Mouse (Mus musculus) layer of hippocampus, adult 9-11 months (tissue): ENCODE data around the gene Sh2b3.

Experiments used
- DNase-seq: peaks from one replicate; pipeline ENCODE4 v3.0.0; 2022

Gene Sh2b3

GRCm38 (mm10) chr5:121843138-121843905 lies 5.9 kb upstream of the Sh2b3 start:
- no peak for DNase-seq

GRCm38 (mm10) chr5:121842665-121843118 lies 5.2 kb upstream of the Sh2b3 start:
- DNase-seq = peak; percentile 78

- no peak for DNase-seq
Observed at GRCm38 (mm10) chr5:121841973-121842372, 4.5 kb upstream of the Sh2b3 start.

DNA sequence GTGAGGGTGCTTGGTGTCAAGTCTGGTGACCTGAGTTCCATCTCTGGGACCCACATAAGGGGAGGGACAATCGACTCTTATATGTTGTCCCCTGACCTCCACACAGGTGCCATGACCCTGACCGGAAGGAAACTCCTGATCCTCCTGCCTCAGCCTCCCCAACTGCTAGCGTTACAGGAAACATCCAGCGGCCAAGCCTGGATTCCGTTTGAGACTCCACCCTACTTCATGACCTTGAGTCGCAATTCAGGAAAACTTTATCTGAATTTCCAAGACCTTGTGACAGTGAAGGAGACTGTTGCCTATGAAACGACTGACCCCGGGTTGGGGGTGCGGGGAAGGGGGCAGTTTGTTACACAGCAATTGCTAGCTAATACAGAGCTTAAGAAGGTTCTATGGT lies 4.1 kb upstream of the Sh2b3 start:
- no peak for DNase-seq

- DNase-seq = no peak
Observed at GRCm38 (mm10) chr5:121839128-121839473, 1.7 kb upstream of the Sh2b3 start.

DNA sequence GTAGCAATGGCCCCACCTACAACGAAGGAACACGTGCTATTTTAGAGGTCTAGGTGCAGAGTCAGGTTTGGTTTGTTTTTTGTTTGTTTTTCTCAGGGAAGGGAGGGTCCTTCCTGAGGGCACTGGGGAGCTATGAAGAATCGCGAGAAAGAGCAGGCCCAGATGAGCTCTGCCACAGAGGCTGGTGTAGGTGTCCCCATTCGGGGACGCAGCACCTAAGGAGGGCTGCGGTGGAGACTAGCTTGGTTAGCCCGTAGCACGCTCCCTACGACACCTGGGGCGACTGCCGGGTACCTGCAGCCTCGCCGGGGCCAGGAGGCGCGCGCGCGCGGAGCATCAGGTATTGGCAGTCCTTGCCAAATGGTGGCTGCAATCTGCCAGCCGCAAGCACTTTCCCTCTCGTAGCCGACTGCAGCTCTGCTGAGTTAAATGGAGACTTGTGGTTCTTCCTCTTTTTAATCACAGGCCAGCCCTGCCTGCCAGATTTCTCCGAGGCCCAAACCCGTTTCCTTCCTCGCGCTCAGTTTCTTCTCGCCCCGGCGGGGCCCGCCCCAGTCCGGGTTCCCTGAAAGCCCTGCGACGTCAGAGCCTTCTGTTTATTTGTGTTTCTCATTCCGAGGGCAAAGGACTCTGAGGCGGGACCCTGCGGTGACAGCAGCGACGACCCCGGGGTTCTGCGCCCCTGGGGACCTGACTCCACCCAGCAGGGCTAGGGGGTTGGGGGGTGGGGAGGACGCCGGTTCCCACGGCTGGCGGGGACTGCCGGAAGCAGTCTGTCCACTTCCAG lies 1.1 kb upstream of the Sh2b3 start:
- peak; percentile 80 for DNase-seq

DNA sequence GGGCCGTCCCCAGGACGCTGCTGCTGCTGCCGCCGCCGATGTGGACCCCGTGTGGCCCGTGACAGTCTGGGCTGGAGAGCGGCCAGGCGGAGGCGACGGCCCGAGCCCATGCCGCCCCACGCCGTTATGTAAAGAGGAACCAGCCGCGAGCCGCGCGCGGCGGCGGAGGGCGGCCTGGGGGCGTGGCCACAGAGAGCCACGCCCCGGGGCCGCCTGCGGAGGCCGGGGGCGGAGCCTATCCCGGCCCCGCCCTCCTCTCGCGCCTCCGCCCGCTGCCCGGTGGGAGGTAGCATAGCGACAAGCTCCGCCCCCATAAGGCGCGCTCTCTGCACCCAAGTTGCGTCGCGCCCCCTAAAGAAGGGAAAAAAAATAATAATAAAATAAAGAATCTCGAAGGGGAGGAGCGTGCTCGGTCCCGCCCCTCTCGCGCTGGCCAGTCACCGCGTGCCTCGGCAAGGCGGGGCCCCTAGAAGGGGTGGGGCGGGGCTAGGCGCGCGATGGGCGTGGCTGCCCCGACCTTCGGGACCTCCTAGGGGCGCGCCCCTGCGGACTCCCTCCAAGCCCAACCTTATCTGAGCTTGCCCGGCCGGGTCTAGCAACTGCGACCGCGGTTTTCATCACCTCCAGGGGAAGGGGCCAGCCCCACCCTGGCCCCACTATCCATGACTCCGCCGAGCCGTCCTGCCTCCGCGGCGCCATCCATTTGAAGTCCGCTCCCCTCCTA lies 592 bp downstream of the Sh2b3 start:
- peak; percentile 86 for DNase-seq

GRCm38 (mm10) chr5:121835949-121836691 lies 1.3 kb downstream of the Sh2b3 start:
- peak; percentile 90 for DNase-seq

- no peak for DNase-seq
Observed at GRCm38 (mm10) chr5:121834991-121835747, 2.3 kb downstream of the Sh2b3 start.

GRCm38 (mm10) chr5:121834241-121834606 lies 3.2 kb downstream of the Sh2b3 start:
- DNase-seq = no peak

DNA sequence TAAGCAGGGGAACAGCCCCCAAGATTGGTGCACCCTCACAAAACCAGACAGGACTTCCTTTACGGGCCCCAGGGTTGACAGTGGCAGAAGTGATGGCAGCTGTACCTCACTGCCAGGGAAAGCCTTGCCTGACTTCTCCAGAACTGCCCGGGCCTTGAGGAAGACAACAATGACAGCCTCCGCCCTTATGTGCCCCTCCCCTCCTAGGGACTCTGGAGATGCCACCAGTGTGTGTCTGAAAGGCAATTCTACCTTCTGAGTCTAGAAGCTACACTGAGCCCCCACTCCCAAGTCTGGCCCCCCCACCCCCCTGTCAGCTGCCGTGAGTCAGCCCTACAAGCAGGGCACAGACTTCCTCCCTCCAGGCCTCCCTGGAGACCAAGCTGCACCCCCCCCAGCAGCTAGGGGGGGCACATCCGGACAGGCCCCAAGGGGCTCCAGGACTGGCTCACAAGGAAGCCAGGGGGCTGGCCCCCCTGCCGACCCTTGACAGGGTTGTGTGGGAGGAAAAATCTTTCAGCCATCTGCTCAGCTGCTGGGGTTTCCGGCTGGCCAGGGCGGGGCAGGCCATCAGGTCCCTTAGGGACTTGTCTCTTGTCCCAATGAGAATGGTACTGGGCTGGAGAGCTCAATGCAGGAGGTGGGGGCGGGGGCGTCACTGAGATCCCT lies 3.7 kb downstream of the Sh2b3 start:
- DNase-seq = no peak

- no peak for DNase-seq
Observed at GRCm38 (mm10) chr5:121833159-121833558, 4.3 kb downstream of the Sh2b3 start.

- DNase-seq = no peak
Observed at GRCm38 (mm10) chr5:121832376-121833155, 4.9 kb downstream of the Sh2b3 start.

GRCm38 (mm10) chr5:121831002-121831601 lies 6.3 kb downstream of the Sh2b3 start:
- DNase-seq = no peak

DNA sequence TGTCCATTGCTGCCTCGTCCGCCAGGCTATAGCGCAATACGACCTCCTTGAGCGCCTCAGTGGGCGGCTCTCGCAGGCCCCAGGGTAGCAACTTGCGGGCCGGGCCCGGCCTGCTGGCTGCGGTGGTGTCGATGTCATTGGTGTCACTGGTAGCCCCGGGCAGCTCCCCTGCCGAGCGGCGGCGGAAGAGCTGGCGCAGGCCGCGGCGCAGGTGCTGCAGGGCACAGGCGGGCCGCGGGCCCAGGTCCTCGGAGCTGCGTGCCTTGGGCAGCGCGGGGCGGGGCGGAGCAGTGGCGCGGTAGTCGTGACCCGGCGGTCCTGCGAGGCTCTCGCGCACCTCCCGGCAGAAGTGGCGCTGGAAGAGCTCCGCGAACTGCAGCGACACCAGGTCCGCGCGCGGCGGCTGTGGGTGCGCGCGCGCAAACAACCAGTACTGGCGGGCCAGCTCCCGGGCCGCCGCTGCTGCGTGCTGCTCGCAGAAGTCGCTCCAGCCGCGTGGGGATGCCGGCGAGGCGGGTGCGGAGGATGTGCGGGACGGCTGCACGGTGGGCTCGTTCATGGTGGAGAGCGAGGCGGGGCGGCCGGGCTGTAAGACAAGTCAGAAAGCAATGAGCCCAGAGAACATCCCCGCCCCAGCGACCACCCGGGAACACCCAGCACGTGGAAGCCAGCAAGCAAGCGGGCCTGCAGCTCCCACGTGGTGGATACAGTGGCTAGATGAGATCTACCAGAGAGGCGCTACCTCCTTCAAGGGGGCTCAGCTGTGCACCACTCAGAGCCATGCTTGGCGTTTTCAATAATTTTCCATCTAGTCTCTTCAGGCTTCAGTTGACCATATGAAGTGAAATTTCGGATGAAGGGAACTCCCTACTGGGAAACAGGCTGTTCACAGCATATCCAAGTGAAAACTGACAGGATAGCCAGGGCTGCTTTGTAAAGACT lies 8.7 kb downstream of the Sh2b3 start:
- no peak for DNase-seq

- no peak for DNase-seq
Observed at GRCm38 (mm10) chr5:121827876-121828275, 9.6 kb downstream of the Sh2b3 start.

- no peak for DNase-seq
Observed at GRCm38 (mm10) chr5:121825606-121826005, 11.8 kb downstream of the Sh2b3 start.

GRCm38 (mm10) chr5:121824121-121824520 lies 13.3 kb downstream of the Sh2b3 start:
- DNase-seq = no peak

GRCm38 (mm10) chr5:121823668-121824067 lies 13.8 kb downstream of the Sh2b3 start:
- DNase-seq = no peak
